Comparison of ENCODE assay signal across 8 mouse cellular contexts in the genomic region with DNA sequence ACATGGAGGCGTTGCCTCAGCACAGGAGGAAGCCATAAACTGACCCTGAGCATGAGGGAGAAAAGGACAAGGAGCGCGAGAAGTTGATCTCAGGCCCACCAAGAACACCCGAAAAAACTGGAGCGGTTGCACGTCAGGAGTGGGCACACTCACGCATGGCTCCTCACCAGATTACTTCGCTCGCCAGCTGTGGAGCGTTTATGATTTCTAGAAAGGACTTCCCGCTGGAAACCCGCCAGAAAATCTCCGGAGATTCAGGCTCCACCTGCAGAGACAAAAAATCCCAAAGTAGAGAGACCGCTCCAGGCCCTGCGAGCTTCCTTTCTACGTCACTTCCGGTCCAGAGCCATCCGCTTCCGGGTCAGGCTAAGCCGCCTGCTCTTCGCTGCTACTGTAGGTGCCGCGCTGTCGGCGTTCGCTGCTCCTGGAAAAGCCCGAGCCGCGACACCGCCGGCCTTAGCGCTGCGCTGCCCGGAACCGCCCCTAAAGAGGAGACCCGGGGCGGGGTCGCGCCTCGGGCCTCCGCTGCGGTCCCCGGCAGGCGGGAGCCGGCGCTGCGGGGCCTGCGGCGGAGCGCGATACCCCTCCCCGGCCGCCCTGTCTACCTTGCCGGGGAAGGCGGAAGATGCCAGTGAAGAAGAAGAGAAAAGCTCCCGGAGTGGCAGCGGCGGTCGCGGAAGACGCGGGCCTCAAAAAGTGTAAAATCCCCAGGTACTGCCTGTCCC. TPM values are rescaled to one million over a fixed set of nuclear protein-coding genes. Genes with fewer than 3 reads are reported as not detected.
A peak's percentile ranks its signal among the peaks of the same experiment; 100 is the strongest.
DNase-seq lines count a peak whose midpoint lies in the region; ATAC-seq lines count a peak whose summit lies in the region.

Gene Dync2h1, minus strand, starts transcription at position 275 of the 725 bp plus-strand sequence.
Gene Dcun1d5, plus strand, starts transcription at position 349 of the 725 bp plus-strand sequence.

- H3K36me3 ChIP-seq in hindbrain, embryonic 12.5 days: 0 out of 2 replicates have a peak, but pooled peaks cover 2% of the 10 kb centered on the region

- H3K4me2 ChIP-seq in hindbrain, embryonic 12.5 days (replicated peaks): peak within 1 kb of the TSS; percentile 75

- peak; percentile 95 for DNase-seq in NIH3T3 (ENCODE audit: low read depth)
- DNase-seq in cerebellum, postnatal 10 days: peak; percentile 96 to 98
- peak; percentile 90 to 93 for DNase-seq in frontal cortex, postnatal 10 days (ENCODE audit: low spot score in 2 of 2)
- DNase-seq in layer of hippocampus, postnatal 14 days (ENCODE audit: low spot score in 2 of 2): peak; percentile 90 to 96
- DNase-seq in lung, postnatal 14 days: peak; percentile 96
- DNase-seq in retina, adult 2 months (ENCODE audit: low read depth, low spot score): peak; percentile 88
- peak; percentile 89 to 92 for DNase-seq in thymus, postnatal 36 days

- peak; percentile 99 for ATAC-seq in hindbrain, embryonic 12.5 days (ENCODE audit: low FRiP score)

- peak within 1 kb of the TSS; percentile 93 for H3K9ac ChIP-seq in hindbrain, embryonic 12.5 days

- peak within 1 kb of the TSS; percentile 97 for H3K4me3 ChIP-seq in hindbrain, embryonic 12.5 days

- no peaks in the 10 kb centered on the region for H3K27me3 ChIP-seq in hindbrain, embryonic 12.5 days

- 1% methylated on average over 57 of the region's 62 CpGs for WGBS in hindbrain, embryonic 12.5 days

- H3K4me1 ChIP-seq in hindbrain, embryonic 12.5 days: peaks cover 14% of the 10 kb centered on the region

- H3K9me3 ChIP-seq in hindbrain, embryonic 12.5 days (replicated peaks): no peaks in the 10 kb centered on the region

- H3K27ac ChIP-seq in hindbrain, embryonic 12.5 days: peak within 1 kb of the TSS; percentile 95

RNA-seq across cellular contexts. Expression of gene Dync2h1, which starts in this region (rescaled TPM):
- polyA plus RNA-seq in hindbrain, embryonic 12.5 days (2016; fragmentation: Nextera tagmentation; extraction: Ambion mirVana): 25.6 and 26.7 TPM in 2 replicates
- 10 to 100 TPM; 25.8 to 28.0 TPM for total RNA-seq in layer of hippocampus, postnatal 14 days (2021)

RNA-seq across cellular contexts. Expression of gene Dcun1d5, which starts in this region (rescaled TPM):
- polyA plus RNA-seq in hindbrain, embryonic 12.5 days (2016; fragmentation: Nextera tagmentation; extraction: Ambion mirVana): 147 and 148 TPM in 2 replicates
- 10 to 100 TPM; 77.2 to 86.4 TPM for total RNA-seq in layer of hippocampus, postnatal 14 days (2021)

Comparison
In these comparisons a context has a peak if more than half of its experiments do, and no peak if none do; other contexts are left out.
1. Peak in every context shown above with its lines: DNase-seq, ATAC-seq, H3K4me3 ChIP-seq and H3K27ac ChIP-seq.